Mouse (Mus musculus) embryonic fibroblast, embryonic 13.5 days (primary cell): Measurements from ENCODE around the gene Junb. TPM values are rescaled to one million over a fixed set of nuclear protein-coding genes. Genes with fewer than 3 reads are reported as not detected.

Source experiments
- H3K27ac ChIP-seq: 2 replicates; pipeline ENCODE4 v1.5.1; 2012; ENCODE audit warnings: low read length, control low read depth, inconsistent platforms; ENCODE audit not compliant: insufficient read depth
- H3K4me1 ChIP-seq: 2 replicates; pipeline ENCODE4 v1.6.1; 2011; ENCODE audit warnings: low read length; ENCODE audit not compliant: control insufficient read depth, insufficient read depth
- H3K4me3 ChIP-seq: 2 replicates; pipeline ENCODE4 v1.5.1; 2011; ENCODE audit warnings: mild to moderate bottlenecking, control low read depth, low read length; ENCODE audit not compliant: insufficient read depth
- CTCF ChIP-seq: IDR thresholded peaks from 2 replicates; pipeline ENCODE4 v1.5.1; 2011; ENCODE audit warnings: mild to moderate bottlenecking, control low read depth, low read length, moderate library complexity, borderline replicate concordance; ENCODE audit not compliant: insufficient read depth
- POLR2A ChIP-seq: IDR thresholded peaks from 2 replicates; pipeline ENCODE4 v1.6.1; 2011; ENCODE audit warnings: low read depth, mild to moderate bottlenecking, control low read depth, low read length, moderate library complexity
- polyA plus RNA-seq: library from polyadenylated mRNA; stranded (reverse); fragments of >200 nt; gene quantifications from 2 replicates; pipeline ENCODE4 v1.2.4, GENCODE M21; 2011; ENCODE audit warnings: low read depth; ENCODE audit not compliant: missing spikeins, insufficient read length

Gene Junb
- polyA plus RNA-seq = 35.0 and 42.0 TPM in 2 replicates

DNA sequence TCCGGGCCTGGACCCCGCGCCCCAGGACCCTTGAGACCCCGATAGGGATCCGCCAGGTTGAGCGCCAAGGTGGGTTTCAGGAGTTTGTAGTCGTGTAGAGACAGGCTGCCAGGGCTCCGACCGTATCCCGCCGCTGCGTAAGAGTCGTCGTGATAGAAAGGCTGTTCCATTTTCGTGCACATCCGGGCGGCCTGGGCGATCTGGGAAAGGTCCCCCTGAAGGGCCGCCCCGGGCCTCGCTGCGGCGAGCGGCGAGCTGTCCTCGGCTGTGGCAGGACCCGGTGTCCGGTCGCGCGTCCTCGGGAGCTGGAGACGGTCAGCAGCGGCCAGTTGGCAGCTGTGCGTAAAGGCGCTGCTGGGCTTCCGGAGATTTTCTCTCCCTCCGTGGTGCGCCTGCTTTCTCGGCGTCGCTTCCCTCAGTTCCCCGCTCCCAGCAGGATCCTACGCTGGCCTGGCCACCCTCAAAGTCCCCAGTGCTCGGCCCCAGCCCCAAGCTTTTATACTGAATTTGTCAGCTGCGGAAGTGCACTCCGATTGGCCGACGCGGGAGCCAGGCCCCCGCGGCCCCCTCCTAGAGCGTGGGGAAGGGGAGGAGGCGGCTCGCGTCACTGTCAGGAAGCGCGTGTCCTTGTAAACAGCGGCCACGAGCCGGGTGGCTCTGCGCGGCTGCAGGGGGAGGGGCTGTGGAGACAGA lies at the start of gene Junb:
Gene Junb, minus strand, starts transcription at position 471 of the 693 bp plus-strand sequence.
- TF ChIP-seq POLR2A = peak; percentile 100
- no peak for TF ChIP-seq CTCF
- H3K4me3 ChIP-seq = peak within 1 kb of the TSS; percentile 88
- peaks cover 8% of the 10 kb centered on the region for H3K4me1 ChIP-seq
- peak within 1 kb of the TSS; percentile 90 for H3K27ac ChIP-seq

DNA sequence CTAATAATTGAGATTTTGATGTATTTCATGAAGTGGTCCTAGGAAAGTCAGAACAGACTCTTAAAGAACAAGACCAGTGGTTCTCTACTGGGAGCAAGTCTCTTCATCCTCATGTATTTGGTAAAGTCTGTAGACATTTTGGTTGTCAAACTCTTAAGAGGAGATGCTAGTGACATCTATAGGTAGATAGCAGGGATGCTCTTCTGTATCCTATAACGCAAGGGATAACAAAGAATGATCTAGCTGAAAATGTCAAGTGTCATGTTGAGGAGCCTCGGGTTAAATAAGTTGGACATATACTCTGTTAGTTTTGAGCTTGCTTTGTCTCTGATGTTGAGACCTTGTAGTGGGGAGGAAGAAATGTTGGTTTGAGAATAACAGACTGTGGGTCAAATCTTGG lies 49.4 kb upstream of the Junb start:
- peaks cover 14% of the 10 kb centered on the region for H3K4me1 ChIP-seq
- H3K27ac ChIP-seq = no peak overlapping the region
- no peak for TF ChIP-seq CTCF
- TF ChIP-seq POLR2A = no peak
- H3K4me3 ChIP-seq = peak overlapping the region; percentile 94

DNA sequence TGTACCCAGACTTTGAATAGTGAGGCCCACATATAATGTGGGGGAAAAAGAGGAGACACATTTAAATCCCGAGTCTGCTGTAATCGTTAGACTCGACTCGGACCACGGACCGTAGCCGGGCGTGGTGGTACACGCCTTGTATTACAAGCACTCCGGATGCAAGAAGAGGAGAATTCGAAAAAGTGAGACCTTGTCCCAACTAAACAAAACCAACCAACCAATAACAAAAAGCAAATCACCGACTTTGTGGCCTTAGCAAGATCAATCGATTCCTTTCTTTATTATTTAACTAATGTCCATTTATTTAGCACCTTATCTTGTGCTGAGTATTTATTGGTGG lies 49.0 kb upstream of the Junb start:
- no peak for TF ChIP-seq CTCF
- TF ChIP-seq POLR2A = 0 out of 2 replicates have a peak, but pooled peaks have one; percentile 2

DNA sequence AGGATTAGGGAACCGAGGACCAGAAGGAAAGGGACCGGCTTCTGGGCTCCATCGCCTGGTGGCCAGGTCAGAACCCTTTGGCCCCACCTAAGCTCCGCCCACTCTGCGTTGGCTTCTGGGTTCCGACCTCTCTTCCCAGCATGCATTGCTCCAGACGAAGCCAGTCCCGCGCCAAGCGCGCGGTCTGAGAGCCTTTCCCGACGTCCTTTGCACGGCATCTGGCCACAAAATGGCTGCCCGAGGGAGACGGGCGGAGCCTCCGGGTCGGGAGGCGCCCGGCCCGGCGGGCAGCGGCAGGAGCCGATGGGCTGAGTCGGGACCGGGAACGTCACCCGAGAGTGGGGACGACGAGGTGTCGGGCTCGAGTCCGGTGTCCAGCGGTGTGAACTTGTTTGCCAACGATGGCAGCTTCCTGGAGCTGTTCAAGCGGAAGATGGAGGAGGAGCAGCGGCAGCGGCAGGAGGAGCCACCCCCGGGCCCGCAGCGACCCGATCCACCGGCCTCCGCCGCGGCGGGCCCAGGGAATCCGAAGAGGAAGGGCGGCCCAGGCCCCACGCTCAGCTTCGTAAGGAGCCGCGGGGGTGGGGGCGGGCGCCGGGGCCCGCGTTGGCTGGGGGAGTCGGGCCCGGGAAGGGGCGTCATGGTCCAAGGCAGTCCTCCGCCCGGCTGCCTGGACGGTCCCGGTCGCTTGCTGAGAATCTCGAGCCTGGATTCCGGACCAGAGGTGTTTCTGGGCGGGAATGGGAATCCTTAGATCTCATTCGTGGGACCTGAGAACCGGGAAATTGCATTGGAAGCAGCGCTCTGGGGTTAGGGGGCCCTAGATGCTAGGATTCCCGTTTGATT lies 48.4 kb upstream of the Junb start, which contains the start of gene Trir:
Gene Trir, plus strand, starts transcription at position 154 of the 846 bp plus-strand sequence.
- H3K4me1 ChIP-seq = peaks cover 13% of the 10 kb centered on the region
- no peak for TF ChIP-seq CTCF
- peak; percentile 95 for TF ChIP-seq POLR2A
- H3K27ac ChIP-seq = peak within 1 kb of the TSS; percentile 80
- peak within 1 kb of the TSS; percentile 94 for H3K4me3 ChIP-seq

More for the DNA sequence above, 49.0 kb upstream of the Junb start:
- Histone ChIP-seq H3K4me1 (peaks cover 13% of the 10 kb centered on the region), H3K4me3 (peak overlapping the region; percentile 94), H3K27ac (peak overlapping the region; percentile 6; the same call in 1 of the 2 replicates)

DNA sequence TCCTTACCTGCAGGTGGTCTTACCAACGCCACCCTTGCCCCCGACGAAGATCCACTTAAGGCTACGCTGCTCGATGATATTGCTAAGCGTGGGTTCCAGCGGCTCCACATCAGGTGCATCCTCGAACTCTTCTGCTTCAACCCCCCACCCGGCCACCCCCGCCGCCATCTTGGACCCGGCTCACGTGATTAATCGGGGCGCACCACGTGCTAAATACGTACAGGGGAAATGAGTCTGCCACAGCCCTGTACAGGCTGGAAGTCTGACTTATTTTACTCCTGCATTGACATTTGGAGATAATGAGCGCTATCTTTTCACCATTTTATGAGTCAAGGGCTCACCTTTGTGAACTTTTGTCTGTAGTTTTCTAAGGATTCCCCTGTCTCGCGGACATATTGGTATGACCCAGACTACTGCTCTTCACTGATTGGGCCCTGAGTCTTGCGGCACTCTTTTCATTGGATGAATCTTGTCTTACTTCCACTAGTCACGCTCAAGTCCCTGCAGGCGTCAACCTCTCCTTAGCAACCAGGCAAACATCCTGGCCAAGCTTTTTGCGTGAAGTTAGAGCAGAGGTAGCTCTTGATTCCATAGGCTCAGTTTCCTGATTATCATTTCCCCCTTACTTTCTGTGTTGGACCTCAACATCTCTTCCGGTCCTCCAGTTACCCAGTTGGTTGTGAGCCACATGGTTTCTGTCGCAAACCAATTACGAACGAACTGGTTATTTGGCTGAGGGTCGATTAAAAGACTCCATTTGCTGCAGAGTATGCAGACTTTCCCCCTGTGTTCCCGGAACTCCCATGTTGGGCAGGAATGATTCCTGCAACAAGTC lies 46.8 kb upstream of the Junb start, which contains the start of gene Asna1:
Gene Asna1, minus strand, starts transcription at position 184 of the 835 bp plus-strand sequence.
- H3K27ac ChIP-seq = peak within 1 kb of the TSS; percentile 81
- TF ChIP-seq CTCF (no peak), POLR2A (peak; percentile 74)
- peaks cover 13% of the 10 kb centered on the region for H3K4me1 ChIP-seq
- H3K4me3 ChIP-seq = peak within 1 kb of the TSS; percentile 94

DNA sequence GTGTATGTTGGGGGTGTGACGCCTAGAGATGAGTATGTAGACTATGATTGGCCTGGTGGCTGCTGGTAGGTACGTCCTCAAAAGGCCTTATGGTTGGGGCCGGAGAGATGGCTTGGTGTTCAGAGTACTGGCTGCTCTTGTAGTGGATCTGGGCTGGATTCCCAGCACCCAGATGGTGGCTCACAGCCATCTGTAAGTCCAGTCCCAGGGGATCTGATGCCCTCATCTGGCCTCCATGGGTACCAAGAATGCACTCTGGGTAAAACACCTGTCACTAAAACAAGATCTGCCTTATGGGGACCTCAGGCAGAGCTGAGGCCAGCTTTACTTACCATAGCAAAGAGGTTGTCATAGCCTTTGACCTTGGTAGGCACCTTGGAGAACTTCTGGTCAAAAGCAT lies 45.3 kb upstream of the Junb start:
- H3K4me3 ChIP-seq = peak overlapping the region; percentile 94
- TF ChIP-seq CTCF = no peak
- H3K4me1 ChIP-seq = peaks cover 13% of the 10 kb centered on the region
- no peak overlapping the region for H3K27ac ChIP-seq

DNA sequence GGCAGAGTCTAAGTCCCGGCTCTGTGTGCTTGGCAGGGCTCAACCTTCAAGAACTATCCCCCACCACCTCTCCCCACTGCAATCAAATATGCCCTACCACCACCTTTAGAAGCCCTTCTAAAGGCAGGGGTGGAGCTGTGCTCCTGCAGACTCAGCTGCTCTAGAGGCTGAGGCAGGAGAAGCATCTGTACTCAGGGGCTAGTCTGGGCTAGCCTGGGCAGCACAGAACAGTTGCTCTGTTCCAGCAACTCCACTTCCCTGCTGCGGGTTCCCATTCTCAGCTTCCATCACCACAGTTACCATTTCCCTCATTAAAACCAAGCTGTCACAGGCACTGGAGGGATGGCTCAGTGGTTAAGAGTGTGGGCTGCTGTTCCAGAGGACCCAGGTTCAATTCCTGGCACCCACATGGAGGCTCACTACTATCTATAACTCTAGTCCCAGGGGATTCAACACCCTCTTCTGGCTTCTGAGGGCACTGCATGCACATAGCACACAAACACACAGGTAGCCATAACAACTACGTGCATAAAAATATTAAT lies 43.1 kb upstream of the Junb start:
- TF ChIP-seq CTCF (no peak), POLR2A (no peak)

DNA sequence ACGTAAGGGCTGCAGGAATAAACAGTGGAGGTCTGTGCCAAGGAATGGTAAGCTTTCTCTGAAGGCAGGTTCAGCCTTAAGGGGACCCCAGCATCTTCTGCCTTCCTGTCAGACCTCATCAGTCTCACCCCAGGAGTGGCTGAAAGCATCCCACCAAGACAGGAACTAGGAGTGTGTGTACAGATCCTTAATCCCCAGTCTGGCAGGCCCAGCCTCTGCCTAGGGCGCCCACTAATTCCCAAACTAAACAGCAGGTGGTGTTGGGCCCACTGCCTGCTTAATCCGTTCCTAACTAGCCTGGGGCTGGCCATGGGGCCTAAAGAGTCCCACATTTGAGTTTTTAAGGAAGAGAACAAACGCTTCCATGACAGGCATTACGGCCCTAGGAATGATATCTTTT lies 38.7 kb upstream of the Junb start:
- Histone ChIP-seq H3K27ac (no peak overlapping the region), H3K4me1 (no peaks in the 10 kb centered on the region), H3K4me3 (no peak overlapping the region)
- no peak for TF ChIP-seq CTCF
- TF ChIP-seq POLR2A = no peak

More for the DNA sequence above, 43.1 kb upstream of the Junb start:
- Histone ChIP-seq H3K4me3 (no peak overlapping the region), H3K27ac (no peak overlapping the region), H3K4me1 (peaks cover 8% of the 10 kb centered on the region)

DNA sequence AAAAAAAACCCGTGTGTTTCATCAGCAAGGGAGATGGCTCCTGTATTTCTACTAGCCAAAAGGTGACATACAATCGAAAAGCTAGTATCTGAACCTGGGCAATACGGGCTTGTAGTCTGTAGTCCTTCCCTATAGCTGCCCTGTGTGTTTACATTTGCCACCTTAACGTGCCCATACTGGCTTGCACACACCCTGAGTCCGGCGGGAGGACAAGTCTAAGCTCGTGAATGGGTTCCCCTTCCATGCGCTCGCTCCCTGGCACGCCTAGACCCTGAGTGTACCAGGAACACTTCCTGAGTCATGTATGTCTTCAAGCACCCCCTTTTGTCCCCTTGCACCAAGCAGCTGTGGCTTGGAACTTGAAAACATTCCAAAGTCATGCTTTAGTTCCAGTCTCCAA lies 38.2 kb upstream of the Junb start:
- H3K4me1 ChIP-seq = no peaks in the 10 kb centered on the region
- no peak overlapping the region for H3K4me3 ChIP-seq
- H3K27ac ChIP-seq = no peak overlapping the region
- TF ChIP-seq POLR2A = no peak
- TF ChIP-seq CTCF = no peak
